Mouse (Mus musculus): ENCODE data around the gene Car11. TPM values are rescaled to one million over a fixed set of nuclear protein-coding genes. Genes with fewer than 3 reads are reported as not detected.

Car11 gene
- total and polyA plus RNA-seq, 2 experiments from 2014 or later = 1.6 to 2.8 TPM

DNA sequence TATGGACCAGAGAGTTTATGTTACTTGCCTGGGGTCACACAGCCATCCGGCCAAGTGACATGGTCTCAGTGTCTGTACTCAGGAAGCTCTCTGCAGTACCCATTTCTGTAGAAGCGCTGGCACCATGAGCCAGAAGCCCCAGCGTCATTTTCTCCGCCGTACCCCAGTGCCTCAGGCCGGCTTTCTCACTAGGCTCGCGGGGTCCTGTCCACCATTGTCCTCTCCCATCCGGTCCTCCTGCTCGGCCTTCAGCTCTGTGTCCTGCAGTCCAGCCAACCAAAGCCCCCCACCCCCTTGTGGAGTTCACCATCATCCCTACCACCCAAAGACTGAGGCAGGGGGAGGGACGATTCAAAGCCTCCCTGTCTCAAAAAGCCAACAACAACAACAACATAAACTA, 2.0 kb downstream of the Car11 start:
- Histone ChIP-seq H3K4me3 (ENCODE audit: low read depth, low read length) (no peak overlapping the region), H3K4me2 (ENCODE audit: low read depth, low read length) (no peak overlapping the region), H3K4me1 (ENCODE audit: control insufficient read depth, insufficient read depth) (peaks cover 19% of the 10 kb centered on the region), H3K9ac (replicated peaks; ENCODE audit: low read depth, low read length) (no peak overlapping the region), H3K27ac (ENCODE audit: low read depth) (no peak overlapping the region), H3K36me3 (replicated peaks; ENCODE audit: control insufficient read depth, insufficient read depth, low read length) (no peaks in the 10 kb centered on the region), H3K9me3 (replicated peaks; ENCODE audit: control insufficient read depth, low read length) (no peaks in the 10 kb centered on the region), H3K27me3 (ENCODE audit: control insufficient read depth, insufficient read depth, low read length) (peaks cover 24% of the 10 kb centered on the region)
- WGBS = 94% methylated on average over 11 of the region's 11 CpGs
- TF ChIP-seq EP300 (IDR thresholded peaks at IDR 0.05; ENCODE audit: low read depth) = no peak
- DNase-seq (ENCODE audit: low spot score) = no peak
- no peak for ATAC-seq (ENCODE audit: insufficient read depth, low read depth)

- 84% methylated on average over 11 of the region's 11 CpGs for WGBS
- no peaks in the 10 kb centered on the region for H3K36me3 ChIP-seq (replicated peaks; ENCODE audit: control insufficient read depth, insufficient read depth, low read length)
These were observed 2.7 kb downstream of the Car11 start for GRCm38 (mm10) chr7:45702316-45702715.

DNA sequence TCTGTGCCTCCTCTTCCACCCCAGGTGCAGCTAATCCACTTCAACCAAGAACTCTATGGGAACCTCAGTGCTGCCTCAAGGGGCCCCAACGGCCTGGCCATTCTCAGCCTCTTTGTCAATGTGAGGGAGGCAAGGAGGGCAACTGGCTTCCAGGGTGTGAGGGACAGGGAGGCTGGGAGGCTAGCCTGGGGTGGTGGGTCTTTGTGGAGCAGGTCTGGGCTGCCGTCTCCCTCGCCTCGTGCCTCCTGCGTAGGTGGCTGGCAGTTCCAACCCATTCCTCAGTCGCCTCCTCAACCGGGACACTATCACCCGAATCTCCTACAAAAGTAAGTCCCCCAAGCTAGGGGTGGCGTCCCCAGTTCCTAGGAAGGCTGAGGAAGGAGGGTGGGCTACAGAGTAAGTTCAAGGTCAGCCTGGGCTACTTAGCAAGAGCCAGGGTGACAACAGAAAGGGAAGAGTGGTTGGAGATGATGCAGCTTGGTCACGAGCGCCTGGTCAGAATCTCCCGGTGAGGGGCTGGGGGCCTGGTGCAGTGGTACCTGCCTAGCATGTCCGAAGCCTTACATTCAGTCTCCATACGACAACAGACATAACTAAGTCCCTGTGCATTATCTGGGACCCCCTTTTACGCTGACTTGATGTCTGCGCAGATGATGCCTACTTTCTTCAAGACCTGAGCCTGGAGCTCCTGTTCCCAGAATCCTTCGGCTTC, 3.3 kb downstream of the Car11 start:
- no peak overlapping the region for H3K4me3 ChIP-seq (ENCODE audit: low read depth, low read length)
- peaks cover 26% of the 10 kb centered on the region for H3K4me1 ChIP-seq (ENCODE audit: control insufficient read depth, insufficient read depth)
- 87% methylated on average over 17 of the region's 17 CpGs for WGBS
- no peak overlapping the region for H3K9ac ChIP-seq (replicated peaks; ENCODE audit: low read depth, low read length)
- no peak overlapping the region for H3K27ac ChIP-seq (ENCODE audit: low read depth)
- no peaks in the 10 kb centered on the region for H3K36me3 ChIP-seq (replicated peaks; ENCODE audit: control insufficient read depth, insufficient read depth, low read length)
- no peak for DNase-seq (ENCODE audit: low spot score)
- peaks cover 24% of the 10 kb centered on the region for H3K27me3 ChIP-seq (ENCODE audit: control insufficient read depth, insufficient read depth, low read length)
- TF ChIP-seq CTCF (IDR thresholded peaks at IDR 0.05; ENCODE audit: low read depth) (no peak), EP300 (IDR thresholded peaks at IDR 0.05; ENCODE audit: low read depth) (no peak)
- H3K9me3 ChIP-seq (replicated peaks; ENCODE audit: control insufficient read depth, low read length) = no peaks in the 10 kb centered on the region
- ATAC-seq (ENCODE audit: insufficient read depth, low read depth) = no peak
- no peak overlapping the region for H3K4me2 ChIP-seq (ENCODE audit: low read depth, low read length)

More at GRCm38 (mm10) chr7:45702316-45702715, 2.7 kb downstream of the Car11 start:
- H3K4me1 ChIP-seq (ENCODE audit: control insufficient read depth, insufficient read depth) = peaks cover 22% of the 10 kb centered on the region
- TF ChIP-seq EP300 (IDR thresholded peaks at IDR 0.05; ENCODE audit: low read depth) = no peak
- TF ChIP-seq CTCF (IDR thresholded peaks at IDR 0.05; ENCODE audit: low read depth) = no peak
- no peak for DNase-seq (ENCODE audit: low spot score)
- H3K4me2 ChIP-seq (ENCODE audit: low read depth, low read length) = no peak overlapping the region
- H3K27me3 ChIP-seq (ENCODE audit: control insufficient read depth, insufficient read depth, low read length) = peaks cover 24% of the 10 kb centered on the region
- H3K27ac ChIP-seq (ENCODE audit: low read depth) = no peak overlapping the region
- ATAC-seq (ENCODE audit: insufficient read depth, low read depth) = no peak
- H3K9ac ChIP-seq (replicated peaks; ENCODE audit: low read depth, low read length) = no peak overlapping the region
- H3K9me3 ChIP-seq (replicated peaks; ENCODE audit: control insufficient read depth, low read length) = no peaks in the 10 kb centered on the region
- H3K4me3 ChIP-seq (ENCODE audit: low read depth, low read length) = no peak overlapping the region

DNA sequence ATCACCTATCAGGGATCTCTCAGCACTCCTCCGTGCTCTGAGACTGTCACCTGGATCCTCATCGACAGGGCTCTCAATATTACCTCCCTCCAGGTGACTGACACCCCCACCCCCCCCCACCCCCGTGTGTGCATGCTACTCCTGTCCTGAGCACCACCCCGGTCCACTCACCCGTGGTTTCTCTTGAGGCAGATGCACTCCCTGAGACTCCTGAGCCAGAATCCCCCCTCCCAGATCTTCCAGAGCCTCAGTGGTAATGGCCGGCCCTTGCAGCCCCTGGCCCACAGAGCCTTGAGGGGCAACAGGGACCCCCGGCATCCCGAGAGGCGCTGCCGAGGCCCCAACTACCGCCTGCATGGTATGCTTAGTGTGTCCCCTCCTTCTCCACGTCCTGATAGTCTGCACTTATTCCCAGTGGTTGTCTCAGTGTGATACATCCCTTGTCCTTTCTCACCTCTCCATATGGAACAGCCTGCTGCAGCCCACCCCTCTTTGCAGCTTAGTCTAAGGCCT, 3.9 kb downstream of the Car11 start:
- Histone ChIP-seq H3K9ac (replicated peaks; ENCODE audit: low read depth, low read length) (peak overlapping the region; percentile 64; the same call in 1 of the 2 replicates), H3K4me3 (ENCODE audit: low read depth, low read length) (peak overlapping the region; percentile 77), H3K4me1 (ENCODE audit: control insufficient read depth, insufficient read depth) (peaks cover 32% of the 10 kb centered on the region), H3K27ac (ENCODE audit: low read depth) (peak overlapping the region; percentile 93), H3K9me3 (replicated peaks; ENCODE audit: control insufficient read depth, low read length) (no peaks in the 10 kb centered on the region), H3K27me3 (ENCODE audit: control insufficient read depth, insufficient read depth, low read length) (peaks cover 20% of the 10 kb centered on the region), H3K36me3 (replicated peaks; ENCODE audit: control insufficient read depth, insufficient read depth, low read length) (no peaks in the 10 kb centered on the region), H3K4me2 (ENCODE audit: low read depth, low read length) (peak overlapping the region; percentile 96)
- TF ChIP-seq CTCF (IDR thresholded peaks at IDR 0.05; ENCODE audit: low read depth) (no peak), EP300 (IDR thresholded peaks at IDR 0.05; ENCODE audit: low read depth) (no peak)
- no peak for ATAC-seq (ENCODE audit: insufficient read depth, low read depth)
- no peak for DNase-seq (ENCODE audit: low spot score)
- WGBS = 36% methylated on average over 12 of the region's 12 CpGs

DNA sequence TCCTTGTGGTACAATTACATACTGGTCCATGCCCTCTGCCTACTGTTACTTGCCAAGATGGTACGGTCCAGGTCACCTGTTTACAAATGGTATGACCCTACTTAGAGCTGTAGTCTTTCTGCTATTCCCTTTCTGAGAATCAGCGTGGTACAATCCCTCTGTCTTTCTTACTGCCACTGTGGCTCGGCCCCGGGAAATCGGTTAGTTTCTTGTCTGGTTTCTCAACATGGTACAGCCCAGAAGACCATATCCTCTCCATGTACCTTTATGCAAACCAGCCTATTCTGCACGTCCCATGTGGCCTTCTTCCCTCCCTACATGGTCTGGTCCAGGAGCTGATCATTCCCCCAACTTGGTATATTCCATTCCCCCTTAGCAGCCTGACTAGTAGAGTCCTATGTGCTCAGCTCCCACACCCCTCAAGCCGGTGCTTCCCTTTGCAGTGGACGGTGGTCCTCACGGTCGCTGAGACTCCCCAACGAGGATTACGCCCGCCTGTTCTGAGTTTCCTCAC, 4.5 kb downstream of the Car11 start:
- Histone ChIP-seq H3K9me3 (replicated peaks; ENCODE audit: control insufficient read depth, low read length) (no peaks in the 10 kb centered on the region), H3K36me3 (replicated peaks; ENCODE audit: control insufficient read depth, insufficient read depth, low read length) (no peaks in the 10 kb centered on the region), H3K27ac (ENCODE audit: low read depth) (peak overlapping the region; percentile 93), H3K4me2 (ENCODE audit: low read depth, low read length) (peak overlapping the region; percentile 96), H3K27me3 (ENCODE audit: control insufficient read depth, insufficient read depth, low read length) (peaks cover 14% of the 10 kb centered on the region), H3K4me3 (ENCODE audit: low read depth, low read length) (peak overlapping the region; percentile 77), H3K4me1 (ENCODE audit: control insufficient read depth, insufficient read depth) (peaks cover 35% of the 10 kb centered on the region), H3K9ac (replicated peaks; ENCODE audit: low read depth, low read length) (peak overlapping the region; percentile 64)
- peak; percentile 87 for DNase-seq (ENCODE audit: low spot score)
- no peak for TF ChIP-seq CTCF (IDR thresholded peaks at IDR 0.05; ENCODE audit: low read depth)
- TF ChIP-seq EP300 (IDR thresholded peaks at IDR 0.05; ENCODE audit: low read depth) = no peak
- peak; percentile 57 for ATAC-seq (ENCODE audit: insufficient read depth, low read depth)
- WGBS = 1% methylated on average over 13 of the region's 13 CpGs

Data from heart, postnatal 0 days (tissue).